ENCODE assay signal across 8 mouse cellular contexts in the genomic region with DNA sequence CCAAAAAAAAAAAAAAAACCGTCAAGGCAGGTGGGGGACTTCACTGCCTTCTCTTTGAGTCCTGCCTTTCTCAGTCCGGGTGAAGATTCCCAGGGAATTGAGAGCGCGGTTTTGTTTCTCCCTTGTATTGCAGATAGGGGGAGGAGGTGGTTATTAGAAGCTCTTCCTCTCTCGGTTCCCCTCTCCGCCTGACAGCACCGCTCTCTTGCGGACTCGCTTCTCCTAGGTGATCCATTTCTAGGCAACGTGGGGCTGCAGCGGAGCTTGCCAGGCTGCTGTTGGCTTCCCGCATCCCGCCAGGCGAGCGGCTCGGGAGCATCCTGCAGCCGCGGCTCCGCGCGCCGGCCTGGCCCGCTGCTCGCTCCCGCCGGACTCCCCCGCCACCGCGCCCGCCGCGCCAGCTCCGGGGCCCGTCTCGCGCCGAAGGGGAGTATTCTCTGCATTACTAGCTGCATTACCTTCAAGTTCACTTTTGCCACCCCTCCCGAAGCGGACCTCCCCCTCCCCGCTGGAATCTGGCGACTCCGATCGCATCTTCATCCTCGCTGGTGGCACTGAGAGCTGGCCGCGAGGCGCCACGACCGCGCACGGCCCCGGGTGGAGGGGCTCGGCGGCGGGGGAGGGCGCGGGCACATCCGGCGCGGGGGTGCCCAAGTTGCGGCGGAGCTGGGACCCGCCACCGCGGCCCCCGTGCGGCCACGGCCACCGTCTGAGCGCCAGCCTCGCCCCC. TPM values are rescaled to one million over a fixed set of nuclear protein-coding genes. Genes with fewer than 3 reads are reported as not detected.
A peak's percentile ranks its signal among the peaks of the same experiment; 100 is the strongest.
DNase-seq lines count a peak whose midpoint lies in the region; ATAC-seq and TF ChIP-seq lines count a peak whose summit lies in the region.

A gene (plus strand): TSS at position 51 of the 730 bp plus-strand sequence.

- H3K4me3 ChIP-seq in forebrain, embryonic 10.5 days: peak within 1 kb of the TSS; percentile 81
- peak within 1 kb of the TSS; percentile 76 for H3K4me3 ChIP-seq in hindbrain, embryonic 15.5 days
- H3K4me3 ChIP-seq in limb, embryonic 10.5 days: peak within 1 kb of the TSS; percentile 73
- no peak within 1 kb of the TSS for H3K4me3 ChIP-seq in thymus, adult 2 months (ENCODE audit: control insufficient read depth, insufficient read depth, low read length)

- peak within 1 kb of the TSS; percentile 77 for H3K9ac ChIP-seq in hindbrain, embryonic 15.5 days

- no peaks in the 10 kb centered on the region for H3K9me3 ChIP-seq in forebrain, embryonic 10.5 days
- no peaks in the 10 kb centered on the region for H3K9me3 ChIP-seq in hindbrain, embryonic 15.5 days
- no peaks in the 10 kb centered on the region for H3K9me3 ChIP-seq in limb, embryonic 10.5 days (replicated peaks)

- no peak for TF ChIP-seq CTCF in thymus, adult 2 months (IDR thresholded peaks at IDR 0.05; ENCODE audit: borderline replicate concordance, control insufficient read depth, extremely low read depth, insufficient read depth, low read length, poor library complexity)

- peak; percentile 84 for ATAC-seq in hindbrain, embryonic 15.5 days (ENCODE audit: low FRiP score, low read depth)

- H3K27ac ChIP-seq in forebrain, embryonic 10.5 days: peak within 1 kb of the TSS; percentile 81
- peak within 1 kb of the TSS; percentile 80 for H3K27ac ChIP-seq in hindbrain, embryonic 15.5 days (replicated peaks)
- H3K27ac ChIP-seq in limb, embryonic 10.5 days: peak within 1 kb of the TSS; percentile 72
- no peak within 1 kb of the TSS for H3K27ac ChIP-seq in thymus, adult 2 months (ENCODE audit: control insufficient read depth, insufficient read depth, low read length)

- peaks cover 21% of the 10 kb centered on the region for H3K4me1 ChIP-seq in forebrain, embryonic 10.5 days
- peaks cover 10% of the 10 kb centered on the region for H3K4me1 ChIP-seq in hindbrain, embryonic 15.5 days (replicated peaks)
- peaks cover 17% of the 10 kb centered on the region for H3K4me1 ChIP-seq in limb, embryonic 10.5 days
- no peaks in the 10 kb centered on the region for H3K4me1 ChIP-seq in thymus, adult 2 months (replicated peaks; ENCODE audit: control insufficient read depth, insufficient read depth, low read length)

- no peak for TF ChIP-seq POLR2A in thymus, adult 2 months (IDR thresholded peaks at IDR 0.05; ENCODE audit: control insufficient read depth, extremely low read depth, insufficient read depth, low read length, poor library complexity)

- peaks cover 41% of the 10 kb centered on the region for H3K27me3 ChIP-seq in forebrain, embryonic 10.5 days (ENCODE audit: poor library complexity, severe bottlenecking)
- no peaks in the 10 kb centered on the region for H3K27me3 ChIP-seq in hindbrain, embryonic 15.5 days
- peaks cover 51% of the 10 kb centered on the region for H3K27me3 ChIP-seq in limb, embryonic 10.5 days (ENCODE audit: low read depth, poor library complexity, severe bottlenecking)
- no peaks in the 10 kb centered on the region; the same call in 1 of the 2 replicates for H3K27me3 ChIP-seq in thymus, adult 2 months (ENCODE audit: control insufficient read depth, insufficient read depth, low read length)

- no peaks in the 10 kb centered on the region for H3K36me3 ChIP-seq in forebrain, embryonic 10.5 days (replicated peaks)
- H3K36me3 ChIP-seq in hindbrain, embryonic 15.5 days: no peaks in the 10 kb centered on the region
- H3K36me3 ChIP-seq in limb, embryonic 10.5 days: no peaks in the 10 kb centered on the region
- H3K36me3 ChIP-seq in thymus, adult 2 months (ENCODE audit: control insufficient read depth, insufficient read depth, low read length): no peaks in the 10 kb centered on the region

- peak within 1 kb of the TSS; percentile 64 for H3K4me2 ChIP-seq in hindbrain, embryonic 15.5 days

- DNase-seq in adrenal gland, adult (ENCODE audit: inconsistent age in 2 of 2, low spot score in 1 of 2): peak; percentile 3 to 17
- no peak for DNase-seq in adrenal gland, adult 2 months
- peak; percentile 90 for DNase-seq in brain, adult 2 months (ENCODE audit: low read depth, low spot score)
- DNase-seq in forebrain, embryonic 10.5 days (ENCODE audit: extremely low spot score, low spot score): peak; percentile 55
- peak; percentile 71 for DNase-seq in limb, embryonic 10.5 days (ENCODE audit: low spot score)
- DNase-seq in neural tube, embryonic 10.5 days (ENCODE audit: extremely low spot score, low spot score): peak; percentile 76
- no peak for DNase-seq in thymus, adult 2 months

- under 1% methylated on average over 71 of the region's 71 CpGs for WGBS in forebrain, embryonic 10.5 days
- under 1% methylated on average over 69 of the region's 71 CpGs for WGBS in hindbrain, embryonic 15.5 days
- under 1% methylated on average over 71 of the region's 71 CpGs for WGBS in limb, embryonic 10.5 days
- 2% methylated on average over 71 of the region's 71 CpGs for WGBS in thymus, adult 2 months

RNA-seq across cellular contexts. Expression of the gene that starts here (rescaled TPM):
- total RNA-seq in adrenal gland, adult 2 months (2021): not detected
- polyA plus RNA-seq in adrenal gland, adult 2 months (2012; rRNA removed): 0.10 and 0.20 TPM in 2 replicates
- 0.50 and 0.52 TPM in 2 replicates for polyA plus RNA-seq in forebrain, embryonic 10.5 days (2016; fragmentation: Nextera tagmentation; extraction: Ambion mirVana)
- polyA plus RNA-seq in hindbrain, embryonic 15.5 days (2015; fragmentation: Nextera tagmentation; extraction: Ambion mirVana): 16.1 and 17.4 TPM in 2 replicates
- polyA plus RNA-seq in limb, embryonic 10.5 days (2016; fragmentation: Nextera tagmentation; extraction: Ambion mirVana): 0.18 and 0.31 TPM in 2 replicates
- polyA plus RNA-seq in thymus, adult 2 months (2012; rRNA removed): 0.04 TPM in 2 replicates

Comparison
In these comparisons a context has a peak if more than half of its experiments do, and no peak if none do; other contexts are left out.
1. RNA of the gene that starts here (polyA plus RNA-seq): 16.1 to 17.4 TPM in hindbrain, embryonic 15.5 days; 0.50 to 0.52 TPM in forebrain, embryonic 10.5 days, 0.18 to 0.31 TPM in limb, embryonic 10.5 days, 0.10 to 0.20 TPM in adrenal gland, adult 2 months and 0.04 TPM in thymus, adult 2 months; every median in the first group is over 10 times any median in the second.
2. DNase-seq: peak in adrenal gland, adult (2 of 2), brain, adult 2 months (single experiment) and neural tube, embryonic 10.5 days (single experiment); none in adrenal gland, adult 2 months (single experiment) and thymus, adult 2 months (single experiment).
3. Peak in DNase-seq, H3K4me3 ChIP-seq and H3K27ac ChIP-seq in forebrain, embryonic 10.5 days; RNA of the gene not detected or under 1 TPM.
4. Peak in DNase-seq, H3K4me3 ChIP-seq and H3K27ac ChIP-seq in limb, embryonic 10.5 days; RNA of the gene not detected or under 1 TPM.